Mouse (Mus musculus) CH12.LX (cell line): ENCODE results near the gene Dusp16. TPM values are rescaled to one million over a fixed set of nuclear protein-coding genes. Genes with fewer than 3 reads are reported as not detected.
A peak's percentile ranks its signal among the peaks of the same experiment; 100 is the strongest.

Source experiments
- DNase-seq: peaks from one replicate; pipeline ENCODE4 v3.0.0-alpha.2; 2013; ENCODE audit errors: extremely low read depth
- H3K27ac ChIP-seq: 2 replicates; pipeline ENCODE4 v1.5.1; 2012; ENCODE audit warnings: low read depth, mild to moderate bottlenecking, control low read depth, moderate library complexity; ENCODE audit not compliant: insufficient read depth
- H3K27me3 ChIP-seq: replicated peaks from 2 replicates; pipeline ENCODE3; 2012; ENCODE audit warnings: inconsistent platforms
- H3K36me3 ChIP-seq, 2 experiments: replicated peaks in 1 of 2; 2 replicates each; pipeline versions ENCODE3 to v1.6.1; 2012; ENCODE audit warnings: inconsistent platforms in 1 of 2, low read length in 1 of 2, mild to moderate bottlenecking in 1 of 2, mixed read lengths in 1 of 2, moderate library complexity in 1 of 2; ENCODE audit not compliant: control insufficient read depth in 1 of 2, insufficient read depth in 1 of 2
- H3K4me1 ChIP-seq, 2 experiments: 2 replicates each; pipeline ENCODE4 v1.6.1; 2012; ENCODE audit warnings: inconsistent platforms in 1 of 2, moderate library complexity in 1 of 2; ENCODE audit not compliant: insufficient read depth in 2 of 2, control insufficient read depth in 1 of 2
- H3K4me2 ChIP-seq: 2 replicates; pipeline ENCODE4 v1.6.1; 2012; ENCODE audit warnings: low read depth, mild to moderate bottlenecking, control low read depth; ENCODE audit not compliant: poor library complexity, insufficient read depth, severe bottlenecking
- H3K4me3 ChIP-seq, 3 experiments: fragments of 150-350 bp in 1 of 3; sonication (generic) in 1 of 3; replicated peaks in 1 of 3; 2 replicates each; pipeline versions ENCODE3 to v1.5.1; 2011 to 2012; ENCODE audit warnings: low read depth in 2 of 3, low read length in 2 of 3, mild to moderate bottlenecking in 2 of 3, moderate library complexity in 2 of 3, control low read depth in 1 of 3, improper control_type of control experiment in 1 of 3, inconsistent platforms in 1 of 3, mixed read lengths in 1 of 3; ENCODE audit not compliant: poor library complexity in 1 of 3
- H3K79me2 ChIP-seq: replicated peaks from 2 replicates; pipeline ENCODE4 v1.6.1; 2012; ENCODE audit warnings: mild to moderate bottlenecking, moderate library complexity; ENCODE audit not compliant: control insufficient read depth, poor library complexity, insufficient read depth, severe bottlenecking; ENCODE audit errors: extremely low read depth
- H3K9ac ChIP-seq: 2 replicates; pipeline ENCODE4 v1.6.1; 2012; ENCODE audit warnings: low read depth, mild to moderate bottlenecking, control low read depth, moderate library complexity; ENCODE audit not compliant: insufficient read depth
- H3K9me3 ChIP-seq: replicated peaks from 2 replicates; pipeline ENCODE3; 2012; ENCODE audit warnings: low read length, inconsistent platforms, mixed read lengths
- BHLHE40 ChIP-seq: IDR thresholded peaks from 2 replicates; pipeline ENCODE4 v1.6.1; 2011; ENCODE audit warnings: mild to moderate bottlenecking, low read depth, low read length, improper control_type of control experiment
- CHD1 ChIP-seq: IDR thresholded peaks from 2 replicates; pipeline ENCODE4 v1.6.1; 2012; ENCODE audit warnings: low read depth, low read length, improper control_type of control experiment, inconsistent platforms
- CHD2 ChIP-seq: IDR thresholded peaks from 2 replicates; pipeline ENCODE4 v1.6.1; 2011; ENCODE audit warnings: low read length, improper control_type of control experiment
- CTCF ChIP-seq, 2 experiments: IDR thresholded peaks in 1 of 2; conservative IDR thresholded peaks in 1 of 2; 2 replicates each; pipeline ENCODE4 v1.5.1; 2011 to 2012; ENCODE audit warnings: low read depth in 2 of 2, low read length in 2 of 2, improper control_type of control experiment in 1 of 2, inconsistent platforms in 1 of 2, mild to moderate bottlenecking in 1 of 2, moderate library complexity in 1 of 2
- E2F4 ChIP-seq: IDR thresholded peaks from 2 replicates; pipeline ENCODE4 v1.6.1; 2011; ENCODE audit warnings: low read depth, low read length, improper control_type of control experiment; ENCODE audit not compliant: insufficient replicate concordance
- ELF1 ChIP-seq: IDR thresholded peaks from 2 replicates; pipeline ENCODE4 v1.6.1; 2014; ENCODE audit warnings: low read depth, mild to moderate bottlenecking, inconsistent platforms, low read length, improper control_type of control experiment
- EP300 ChIP-seq: IDR thresholded peaks from 2 replicates; pipeline ENCODE4 v1.6.1; 2011; ENCODE audit warnings: low read length, improper control_type of control experiment
- ETS1 ChIP-seq: conservative IDR thresholded peaks from 2 replicates; pipeline ENCODE4 v1.6.1; 2012; ENCODE audit warnings: low read depth, mild to moderate bottlenecking, inconsistent platforms, low read length, improper control_type of control experiment, moderate library complexity
- GABPA ChIP-seq: IDR thresholded peaks from 2 replicates; pipeline ENCODE4 v1.6.1; 2012; ENCODE audit warnings: low read depth, low read length, improper control_type of control experiment, inconsistent platforms; ENCODE audit not compliant: insufficient replicate concordance
- HCFC1 ChIP-seq: IDR thresholded peaks from 2 replicates; pipeline ENCODE4 v1.6.1; 2012; ENCODE audit warnings: low read depth, mild to moderate bottlenecking, inconsistent platforms, low read length, improper control_type of control experiment
- IRF4 ChIP-seq: IDR thresholded peaks from 2 replicates; pipeline ENCODE4 v1.6.1; 2014; ENCODE audit warnings: low read depth, mild to moderate bottlenecking, inconsistent platforms, low read length, improper control_type of control experiment
- JUND ChIP-seq: conservative IDR thresholded peaks from 2 replicates; pipeline ENCODE4 v1.6.1; 2011; ENCODE audit warnings: low read depth, low read length, improper control_type of control experiment
- KAT2A ChIP-seq: IDR thresholded peaks from 2 replicates; pipeline ENCODE4 v1.6.1; 2012; ENCODE audit warnings: low read length, improper control_type of control experiment, inconsistent platforms; ENCODE audit not compliant: insufficient replicate concordance
- MAFK ChIP-seq: IDR thresholded peaks from 2 replicates; pipeline ENCODE4 v1.6.1; 2011; ENCODE audit warnings: low read length, improper control_type of control experiment; ENCODE audit not compliant: insufficient replicate concordance
- MAX ChIP-seq: IDR thresholded peaks from 2 replicates; pipeline ENCODE4 v1.6.1; 2011; ENCODE audit warnings: low read length, improper control_type of control experiment
- MAZ ChIP-seq: IDR thresholded peaks from 2 replicates; pipeline ENCODE4 v1.6.1; 2012; ENCODE audit warnings: low read depth, mild to moderate bottlenecking, inconsistent platforms, low read length, improper control_type of control experiment, moderate library complexity
- MEF2A ChIP-seq: IDR thresholded peaks from 2 replicates; pipeline ENCODE4 v1.6.1; 2014; ENCODE audit warnings: low read depth, mild to moderate bottlenecking, inconsistent platforms, low read length, improper control_type of control experiment, borderline replicate concordance
- MXI1 ChIP-seq: IDR thresholded peaks from 2 replicates; pipeline ENCODE4 v1.6.1; 2011; ENCODE audit warnings: mild to moderate bottlenecking, low read depth, low read length, improper control_type of control experiment
- MYC ChIP-seq: IDR thresholded peaks from 2 replicates; pipeline ENCODE4 v1.6.1; 2011; ENCODE audit warnings: low read depth, mild to moderate bottlenecking, improper control_type of control experiment, low read length
- NELFE ChIP-seq: IDR thresholded peaks from 2 replicates; pipeline ENCODE4 v1.6.1; 2011; ENCODE audit warnings: low read depth, low read length, improper control_type of control experiment
- NRF1 ChIP-seq: IDR thresholded peaks from 2 replicates; pipeline ENCODE4 v1.6.1; 2014; ENCODE audit warnings: low read depth, mild to moderate bottlenecking, inconsistent platforms, low read length, improper control_type of control experiment, moderate library complexity
- PAX5 ChIP-seq: IDR thresholded peaks from 2 replicates; pipeline ENCODE4 v1.6.1; 2012; ENCODE audit warnings: low read length, inconsistent platforms, mixed read lengths
- POLR2A ChIP-seq: IDR thresholded peaks from 2 replicates; pipeline ENCODE4 v1.6.1; 2011; ENCODE audit warnings: low read depth, mild to moderate bottlenecking, improper control_type of control experiment, low read length
- POLR2AphosphoS2 ChIP-seq: IDR thresholded peaks from 2 replicates; pipeline ENCODE4 v1.6.1; 2011; ENCODE audit warnings: low read depth, low read length, improper control_type of control experiment
- RAD21 ChIP-seq: IDR thresholded peaks from 2 replicates; pipeline ENCODE4 v1.6.1; 2011; ENCODE audit warnings: low read depth, mild to moderate bottlenecking, low read length, improper control_type of control experiment, moderate library complexity
- RCOR1 ChIP-seq: conservative IDR thresholded peaks from 2 replicates; pipeline ENCODE4 v1.6.1; 2012; ENCODE audit warnings: low read depth, mild to moderate bottlenecking, inconsistent platforms, low read length, improper control_type of control experiment
- SIN3A ChIP-seq: IDR thresholded peaks from 2 replicates; pipeline ENCODE4 v1.6.1; 2012; ENCODE audit warnings: low read length, improper control_type of control experiment, inconsistent platforms
- SMC3 ChIP-seq: IDR thresholded peaks from 2 replicates; pipeline ENCODE4 v1.6.1; 2011; ENCODE audit warnings: low read depth, low read length, improper control_type of control experiment
- TBP ChIP-seq: conservative IDR thresholded peaks from 2 replicates; pipeline ENCODE4 v1.6.1; 2011; ENCODE audit warnings: low read depth, low read length, improper control_type of control experiment
- TCF12 ChIP-seq: IDR thresholded peaks from 2 replicates; pipeline ENCODE4 v1.6.1; 2014; ENCODE audit warnings: low read depth, mild to moderate bottlenecking, inconsistent platforms, low read length, improper control_type of control experiment
- UBTF ChIP-seq: IDR thresholded peaks from 2 replicates; pipeline ENCODE4 v1.6.1; 2012; ENCODE audit warnings: low read depth, mild to moderate bottlenecking, inconsistent platforms, low read length, improper control_type of control experiment, moderate library complexity
- USF1 ChIP-seq: IDR thresholded peaks from 2 replicates; pipeline ENCODE4 v1.6.1; 2014; ENCODE audit warnings: low read depth, mild to moderate bottlenecking, inconsistent platforms, low read length, improper control_type of control experiment
- USF2 ChIP-seq: conservative IDR thresholded peaks from 2 replicates; pipeline ENCODE4 v1.6.1; 2011; ENCODE audit warnings: low read depth, low read length, improper control_type of control experiment
- ZC3H11A ChIP-seq: IDR thresholded peaks from 2 replicates; pipeline ENCODE4 v1.6.1; 2012; ENCODE audit warnings: low read depth, mild to moderate bottlenecking, inconsistent platforms, low read length, improper control_type of control experiment
- ZKSCAN1 ChIP-seq: IDR thresholded peaks from 2 replicates; pipeline ENCODE4 v1.6.1; 2012; ENCODE audit warnings: low read depth, inconsistent platforms, low read length, improper control_type of control experiment, borderline replicate concordance
- ZMIZ1 ChIP-seq: IDR thresholded peaks from 2 replicates; pipeline ENCODE4 v1.6.1; 2012; ENCODE audit warnings: low read depth, mild to moderate bottlenecking, inconsistent platforms, low read length, improper control_type of control experiment
- ZNF384 ChIP-seq: IDR thresholded peaks from 2 replicates; pipeline ENCODE4 v1.6.1; 2012; ENCODE audit warnings: low read depth, low read length, improper control_type of control experiment, inconsistent platforms
- dilution Hi-C: fragments of 300-500 bp; cut with MboI; formaldehyde crosslinking; loops from 2 replicates; pipeline ENCODE4 v1.14.3; 2020; ENCODE audit warnings: low sequenced_read_pairs; ENCODE audit not compliant: extremely low pct_unique_long_range_greater_than_20kb, extremely low pct_ligation_motif_present
- in situ Hi-C: fragments of 300-500 bp; cut with MboI; formaldehyde crosslinking; loops from 3 replicates; pipeline ENCODE4 v1.14.3; 2019; ENCODE audit warnings: low sequenced_read_pairs, low pct_ligation_motif_present, low pct_unique_long_range_greater_than_20kb, mixed read lengths
- polyA plus RNA-seq: library from polyadenylated mRNA; unstranded; fragments of >175 nt; gene quantifications from 2 replicates; pipeline ENCODE4 v1.2.1, GENCODE M21; 2012; ENCODE audit warnings: low read depth; ENCODE audit not compliant: insufficient read length
- total RNA-seq, 2 experiments: library from RNA; depleted of rRNA; stranded (reverse); fragments of 300-350 nt in 1 of 2; fragments of >200 nt in 1 of 2; gene quantifications; 2 replicates each; pipeline ENCODE4 v1.2.3; 2012 to 2014

The Dusp16 gene
- total RNA-seq (2012; rRNA removed), result 8.8 and 10.6 TPM in 2 replicates
- 3.7 and 5.2 TPM in 2 replicates for total RNA-seq (2014; rRNA removed)
- polyA plus RNA-seq, result 13.1 and 17.3 TPM in 2 replicates

- dilution Hi-C loops (no loop called here), in situ Hi-C loops (no loop called here)
- Histone ChIP-seq H3K27ac (peak within 1 kb of the TSS; percentile 62), H3K4me1 (peaks cover 3 to 28% of the 10 kb centered on the region in 2 experiments), H3K4me3 (peak within 1 kb of the TSS; percentile 74 to 77 (median 76)), H3K27me3 (peaks cover 2% of the 10 kb centered on the region), H3K9me3 (no peaks in the 10 kb centered on the region), H3K36me3 (peaks cover 0 to 11% of the 10 kb centered on the region in 2 experiments), H3K4me2 (peak within 1 kb of the TSS; percentile 94), H3K9ac (peak within 1 kb of the TSS; percentile 91), H3K79me2 (peaks cover 31% of the 10 kb centered on the region)
- DNase-seq, result peak; percentile 97
- TF ChIP-seq MAX (no peak), RCOR1 (no peak; the same call in 1 of the 2 replicates), TCF12 (peak; percentile 53; the same call in 1 of the 2 replicates), POLR2A (peak; percentile 48; the same call in 1 of the 2 replicates), TBP (no peak), NRF1 (no peak), PAX5 (no peak), POLR2AphosphoS2 (no peak), KAT2A (0 out of 2 replicates have a peak, but pooled peaks have one; percentile 55), GABPA (no peak), HCFC1 (peak; percentile 49; the same call in 1 of the 2 replicates), EP300 (0 out of 2 replicates have a peak, but pooled peaks have one; percentile 20), MAFK (no peak), SIN3A (peak; percentile 84), SMC3 (no peak), ELF1 (0 out of 2 replicates have a peak, but pooled peaks have one; percentile 30), ZKSCAN1 (no peak), CTCF (conservative IDR thresholded peaks at IDR 0.05 in 1 of 2, IDR thresholded peaks at IDR 0.05 in 1 of 2; ENCODE audit: low read depth in 2 of 2, low read length in 2 of 2) (no peak), USF1 (no peak), ZNF384 (peak; percentile 56), MXI1 (no peak; the same call in 1 of the 2 replicates), USF2 (no peak), ZMIZ1 (0 out of 2 replicates have a peak, but pooled peaks have one; percentile 29), ZC3H11A (no peak), MEF2A (peak; percentile 98), MYC (peak; percentile 42; the same call in 1 of the 2 replicates), BHLHE40 (peak; percentile 32; the same call in 1 of the 2 replicates), UBTF (no peak; the same call in none of the 2 replicates), RAD21 (no peak), IRF4 (peak; percentile 35), CHD1 (0 out of 2 replicates have a peak, but pooled peaks have one; percentile 31), ETS1 (peak; percentile 78), CHD2 (peak; percentile 88), NELFE (0 out of 2 replicates have a peak, but pooled peaks have one; percentile 37), JUND (peak; percentile 90), MAZ (peak; percentile 91), E2F4 (no peak)
These were observed at the start of gene Dusp16 for GRCm38 (mm10) chr6:134792141-134793045. TSS of gene Dusp16 (minus strand) at chr6:134792625.
